In genomic region chr19:38035766-38036165, GRCm38 (mm10) we compare ENCODE assay signal across 22 mouse cellular contexts.
"Had no signal": no experiment of that assay in that cellular context is flagged by ENCODE, and none has a peak within 500 bp of the region (broad histone marks: within the 10 kb centered on the region; RNA-seq: fewer than 3 reads in every experiment).

No protein-coding gene starts in this region.

- DNase-seq: gastrocnemius, postnatal 14 days; gastrocnemius, postnatal 36 days; heart, adult 11 months; heart, adult 2 months; heart, postnatal 10 days; kidney, adult 11 months; kidney, adult 2 months; kidney, adult 9 months; kidney, postnatal 14 days; kidney, postnatal 36 days; layer of hippocampus, adult 9-11 months; layer of hippocampus, postnatal 36 days; left cerebral cortex, postnatal 4 days had no signal

- H3K4me1 ChIP-seq: hindbrain, embryonic 13.5 days; hindbrain, embryonic 15.5 days had no signal

- H3K27me3 ChIP-seq: heart, embryonic 12.5 days; kidney, embryonic 15.5 days; limb, embryonic 13.5 days; limb, embryonic 15.5 days had no signal

- H3K9ac ChIP-seq: heart, embryonic 12.5 days; hindbrain, embryonic 13.5 days; hindbrain, embryonic 15.5 days; kidney, embryonic 15.5 days; limb, embryonic 13.5 days; limb, embryonic 15.5 days had no signal

- ATAC-seq: hindbrain, postnatal 0 days; intestine, embryonic 16.5 days had no signal

- H3K4me3 ChIP-seq: heart, adult 2 months; heart, embryonic 12.5 days; hindbrain, embryonic 13.5 days; hindbrain, embryonic 15.5 days; kidney, embryonic 15.5 days; limb, embryonic 13.5 days; limb, embryonic 15.5 days had no signal

- H3K9me3 ChIP-seq: heart, embryonic 12.5 days; hindbrain, embryonic 13.5 days; hindbrain, embryonic 15.5 days; kidney, embryonic 15.5 days; limb, embryonic 13.5 days; limb, embryonic 15.5 days had no signal

- H3K27ac ChIP-seq: heart, adult 2 months; hindbrain, embryonic 13.5 days; hindbrain, embryonic 15.5 days; hindbrain, postnatal 0 days; kidney, embryonic 15.5 days; kidney, postnatal 0 days; limb, embryonic 13.5 days; limb, embryonic 15.5 days had no signal

- H3K4me2 ChIP-seq: heart, embryonic 12.5 days; hindbrain, embryonic 13.5 days; hindbrain, embryonic 15.5 days; kidney, embryonic 15.5 days; limb, embryonic 13.5 days; limb, embryonic 15.5 days had no signal

- H3K36me3 ChIP-seq: heart, embryonic 12.5 days; hindbrain, embryonic 13.5 days; hindbrain, embryonic 15.5 days; kidney, embryonic 15.5 days; limb, embryonic 13.5 days; limb, embryonic 15.5 days had no signal
